Mouse (Mus musculus): ENCODE measurements around the gene Thbs4. TPM values are rescaled to one million over a fixed set of nuclear protein-coding genes. Genes with fewer than 3 reads are reported as not detected.

The Thbs4 gene
- polyA plus RNA-seq, 1 experiment from 2014 or later, result 49.4 TPM

GRCm38 (mm10) chr13:92710361-92710760, 84.3 kb downstream of the Thbs4 start:
- no peak overlapping the region for H3K4me3 ChIP-seq
- 78% methylated on average over 1 of the region's 1 CpGs for WGBS
- H3K27me3 ChIP-seq, result no peaks in the 10 kb centered on the region
- ATAC-seq (ENCODE audit: insufficient number of reproducible peaks, low FRiP score, low TSS enrichment, low read depth), result no peak
- H3K4me2 ChIP-seq, result no peak overlapping the region
- H3K36me3 ChIP-seq, result peaks cover 21% of the 10 kb centered on the region
- H3K9me3 ChIP-seq, result no peaks in the 10 kb centered on the region
- no peaks in the 10 kb centered on the region for H3K4me1 ChIP-seq
- H3K27ac ChIP-seq, result no peak overlapping the region
- H3K9ac ChIP-seq, result no peak overlapping the region

GRCm38 (mm10) chr13:92709535-92709934, 85.1 kb downstream of the Thbs4 start:
- WGBS, result 51% methylated on average over 3 of the region's 3 CpGs
- H3K27me3 ChIP-seq, result no peaks in the 10 kb centered on the region

GRCm38 (mm10) chr13:92708466-92708865, 86.2 kb downstream of the Thbs4 start:
- Histone ChIP-seq H3K27ac (no peak overlapping the region), H3K4me1 (no peaks in the 10 kb centered on the region; the same call in 1 of the 2 replicates), H3K9me3 (no peaks in the 10 kb centered on the region), H3K36me3 (peaks cover 21% of the 10 kb centered on the region), H3K4me3 (no peak overlapping the region), H3K4me2 (no peak overlapping the region), H3K9ac (no peak overlapping the region), H3K27me3 (no peaks in the 10 kb centered on the region)
- ATAC-seq (ENCODE audit: insufficient number of reproducible peaks, low FRiP score, low TSS enrichment, low read depth), result no peak
- 73% methylated on average over 1 of the region's 1 CpGs for WGBS

More at GRCm38 (mm10) chr13:92709535-92709934, 85.1 kb downstream of the Thbs4 start:
- H3K4me3 ChIP-seq, result no peak overlapping the region
- H3K4me2 ChIP-seq, result no peak overlapping the region
- H3K36me3 ChIP-seq, result peaks cover 21% of the 10 kb centered on the region
- H3K9me3 ChIP-seq, result no peaks in the 10 kb centered on the region
- no peaks in the 10 kb centered on the region for H3K4me1 ChIP-seq
- no peak overlapping the region for H3K27ac ChIP-seq
- no peak overlapping the region for H3K9ac ChIP-seq
- ATAC-seq (ENCODE audit: insufficient number of reproducible peaks, low FRiP score, low TSS enrichment, low read depth), result no peak

GRCm38 (mm10) chr13:92707941-92708340, 86.7 kb downstream of the Thbs4 start:
- H3K4me3 ChIP-seq, result no peak overlapping the region
- no peak overlapping the region for H3K27ac ChIP-seq
- 56% methylated on average over 2 of the region's 2 CpGs for WGBS
- no peak overlapping the region for H3K4me2 ChIP-seq
- no peaks in the 10 kb centered on the region for H3K9me3 ChIP-seq
- H3K27me3 ChIP-seq, result no peaks in the 10 kb centered on the region
- H3K36me3 ChIP-seq, result peaks cover 21% of the 10 kb centered on the region
- H3K4me1 ChIP-seq, result peaks cover 5% of the 10 kb centered on the region; the same call in 1 of the 2 replicates
- ATAC-seq (ENCODE audit: insufficient number of reproducible peaks, low FRiP score, low TSS enrichment, low read depth), result no peak
- no peak overlapping the region for H3K9ac ChIP-seq

GRCm38 (mm10) chr13:92706342-92707061, 88.1 kb downstream of the Thbs4 start:
- Histone ChIP-seq H3K4me2 (no peak overlapping the region), H3K9me3 (no peaks in the 10 kb centered on the region), H3K36me3 (peaks cover 24% of the 10 kb centered on the region), H3K27me3 (no peaks in the 10 kb centered on the region), H3K4me1 (peaks cover 5% of the 10 kb centered on the region; the same call in 1 of the 2 replicates), H3K9ac (no peak overlapping the region), H3K4me3 (no peak overlapping the region), H3K27ac (no peak overlapping the region)
- no peak for ATAC-seq (ENCODE audit: insufficient number of reproducible peaks, low FRiP score, low TSS enrichment, low read depth)
- 89% methylated on average over 9 of the region's 9 CpGs for WGBS

- H3K9me3 ChIP-seq, result no peaks in the 10 kb centered on the region
- peaks cover 5% of the 10 kb centered on the region; the same call in 1 of the 2 replicates for H3K4me1 ChIP-seq
- peaks cover 24% of the 10 kb centered on the region for H3K36me3 ChIP-seq
- no peak for ATAC-seq (ENCODE audit: insufficient number of reproducible peaks, low FRiP score, low TSS enrichment, low read depth)
- H3K27ac ChIP-seq, result no peak overlapping the region
- H3K4me2 ChIP-seq, result no peak overlapping the region
- 84% methylated on average over 7 of the region's 7 CpGs for WGBS
- H3K27me3 ChIP-seq, result no peaks in the 10 kb centered on the region
- H3K4me3 ChIP-seq, result no peak overlapping the region
- no peak overlapping the region for H3K9ac ChIP-seq
Measured at GRCm38 (mm10) chr13:92705016-92705535, 89.5 kb downstream of the Thbs4 start.

- Histone ChIP-seq H3K4me1 (peaks cover 5% of the 10 kb centered on the region; the same call in 1 of the 2 replicates), H3K36me3 (peaks cover 24% of the 10 kb centered on the region), H3K4me2 (no peak overlapping the region), H3K4me3 (no peak overlapping the region), H3K27me3 (no peaks in the 10 kb centered on the region), H3K9ac (no peak overlapping the region), H3K27ac (no peak overlapping the region), H3K9me3 (no peaks in the 10 kb centered on the region)
- ATAC-seq (ENCODE audit: insufficient number of reproducible peaks, low FRiP score, low TSS enrichment, low read depth), result no peak
- 67% methylated on average over 7 of the region's 7 CpGs for WGBS
Measured at GRCm38 (mm10) chr13:92704189-92704588, 90.4 kb downstream of the Thbs4 start.

GRCm38 (mm10) chr13:92703241-92704027, 91.2 kb downstream of the Thbs4 start:
- peaks cover 18% of the 10 kb centered on the region for H3K36me3 ChIP-seq
- H3K9me3 ChIP-seq, result no peaks in the 10 kb centered on the region
- ATAC-seq (ENCODE audit: insufficient number of reproducible peaks, low FRiP score, low TSS enrichment, low read depth), result 0 out of 2 replicates have a peak, but pooled peaks have one; percentile 11
- no peak overlapping the region for H3K9ac ChIP-seq
- H3K4me1 ChIP-seq, result peaks cover 5% of the 10 kb centered on the region; the same call in 1 of the 2 replicates
- WGBS, result 68% methylated on average over 8 of the region's 8 CpGs
- no peak overlapping the region for H3K4me2 ChIP-seq
- no peaks in the 10 kb centered on the region for H3K27me3 ChIP-seq
- H3K27ac ChIP-seq, result no peak overlapping the region
- no peak overlapping the region for H3K4me3 ChIP-seq

- Histone ChIP-seq H3K9me3 (no peaks in the 10 kb centered on the region), H3K9ac (no peak overlapping the region), H3K4me2 (no peak overlapping the region), H3K4me1 (peaks cover 5% of the 10 kb centered on the region; the same call in 1 of the 2 replicates), H3K27me3 (no peaks in the 10 kb centered on the region), H3K27ac (no peak overlapping the region), H3K4me3 (no peak overlapping the region), H3K36me3 (peaks cover 11% of the 10 kb centered on the region; the same call in 1 of the 2 replicates)
- no peak for ATAC-seq (ENCODE audit: insufficient number of reproducible peaks, low FRiP score, low TSS enrichment, low read depth)
- WGBS, result 86% methylated on average over 5 of the region's 5 CpGs
Measured at GRCm38 (mm10) chr13:92702035-92702434, 92.6 kb downstream of the Thbs4 start.

Other genes starting within 250 kb of the Thbs4 start
- not detected in 2 replicates for gene Spz1, start 218.6 kb downstream of the Thbs4 start, polyA plus RNA-seq (2015; fragmentation: Nextera tagmentation; extraction: Ambion mirVana)
- 19.3 and 19.7 TPM in 2 replicates for gene Serinc5, start 183.7 kb downstream of the Thbs4 start, polyA plus RNA-seq (2015; fragmentation: Nextera tagmentation; extraction: Ambion mirVana)
- gene Mtx3, start 49.9 kb upstream of the Thbs4 start, polyA plus RNA-seq (2015; fragmentation: Nextera tagmentation; extraction: Ambion mirVana), result 2.6 and 3.2 TPM in 2 replicates